Mouse (Mus musculus): ENCODE data around the gene Dynlt3. TPM values are rescaled to one million over a fixed set of nuclear protein-coding genes. Genes with fewer than 3 reads are reported as not detected.
"Not testable (repeated sequence)": the region's sequence is repeated elsewhere in the genome, so short reads cannot be mapped to it uniquely, and the experiment has no call there.

Dynlt3 gene
- 54.9 and 62.3 TPM in 2 replicates for polyA plus RNA-seq (2014; fragmentation: Nextera tagmentation; extraction: Ambion mirVana)

DNA sequence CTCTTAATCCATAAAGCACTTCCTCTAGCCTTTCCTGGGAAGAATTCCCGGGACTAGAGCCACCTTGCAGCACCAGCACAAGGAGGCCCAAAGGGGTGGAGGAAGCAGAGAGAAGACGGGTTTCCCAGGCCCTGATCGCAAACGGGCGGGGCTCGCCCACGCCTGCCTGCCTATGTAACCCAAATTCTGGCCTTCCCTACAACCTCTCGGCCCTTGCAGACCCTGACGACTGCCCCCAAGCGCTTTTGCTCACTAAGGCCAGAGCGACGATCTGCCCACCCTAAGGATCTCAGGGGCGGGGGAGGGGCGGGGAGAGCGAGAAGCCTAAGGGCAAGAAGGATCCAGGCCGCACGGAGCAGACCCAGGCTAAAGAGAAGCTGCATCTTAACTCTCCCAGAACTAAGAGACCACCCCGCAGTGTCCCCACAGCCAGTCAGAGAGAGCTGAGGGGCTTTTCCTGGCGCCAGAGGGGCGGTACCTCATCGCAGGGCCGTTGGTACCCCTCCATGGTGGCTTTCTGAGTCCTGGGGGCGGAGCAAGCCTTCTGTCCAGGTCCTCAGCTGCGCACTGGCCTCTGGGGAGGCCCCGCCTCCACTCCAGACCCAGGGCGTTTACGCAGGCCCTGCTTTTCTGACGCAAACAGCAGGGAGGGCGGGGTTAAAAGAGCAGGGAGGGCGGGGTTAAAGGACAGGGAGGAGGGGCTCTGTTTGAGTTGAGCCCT, at the start of gene Dynlt3:
Gene Dynlt3 (minus strand): TSS at position 613 of the 721 bp plus-strand sequence.
- Histone ChIP-seq H3K27me3 (ENCODE audit: control insufficient read depth, insufficient read depth, low read length) (no peaks in the 10 kb centered on the region), H3K4me3 (ENCODE audit: low read depth, low read length) (peak within 1 kb of the TSS; percentile 46), H3K4me2 (peak within 1 kb of the TSS; percentile 62), H3K4me1 (ENCODE audit: control insufficient read depth, insufficient read depth, low read length) (no peaks in the 10 kb centered on the region), H3K9ac (ENCODE audit: low read depth, low read length) (peak within 1 kb of the TSS; percentile 72), H3K27ac (ENCODE audit: low read depth, low read length) (peak within 1 kb of the TSS; percentile 78), H3K9me3 (replicated peaks; ENCODE audit: control insufficient read depth, low read length) (no peaks in the 10 kb centered on the region), H3K36me3 (ENCODE audit: control insufficient read depth, insufficient read depth, low read length) (no peaks in the 10 kb centered on the region)
- peak; percentile 98 for ATAC-seq (replicated peaks; ENCODE audit: insufficient number of reproducible peaks, low FRiP score, low TSS enrichment)
- WGBS (ENCODE audit: insufficient replicate concordance): 8% methylated on average over 29 of the region's 30 CpGs

DNA sequence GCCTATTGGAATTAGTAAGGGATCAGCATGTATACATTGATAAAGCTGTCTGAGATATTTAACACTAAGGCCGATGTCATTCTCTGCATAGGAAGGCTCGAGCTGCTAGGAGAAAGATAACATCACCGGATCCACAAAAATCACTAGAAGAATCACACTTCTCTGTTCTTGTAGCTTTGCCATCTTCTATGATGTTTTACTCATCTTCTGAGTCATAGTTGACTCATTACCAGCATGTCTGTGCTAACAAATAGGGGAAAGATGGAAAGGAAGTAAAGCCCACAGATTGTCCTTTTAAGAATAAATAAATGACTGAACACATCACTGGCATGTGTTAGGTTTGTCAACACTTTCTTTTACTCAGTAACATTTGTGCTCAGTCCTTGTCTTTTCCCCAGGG, 37.0 kb upstream of the Dynlt3 start:
- 75% methylated on average over 3 of the region's 3 CpGs for WGBS (ENCODE audit: insufficient replicate concordance)
- H3K27me3 ChIP-seq (ENCODE audit: control insufficient read depth, insufficient read depth, low read length): no peaks in the 10 kb centered on the region
- no peak overlapping the region for H3K9ac ChIP-seq (ENCODE audit: low read depth, low read length)
- H3K9me3 ChIP-seq (replicated peaks; ENCODE audit: control insufficient read depth, low read length): no peaks in the 10 kb centered on the region
- no peak for ATAC-seq (replicated peaks; ENCODE audit: insufficient number of reproducible peaks, low FRiP score, low TSS enrichment)
- H3K4me1 ChIP-seq (ENCODE audit: control insufficient read depth, insufficient read depth, low read length): no peaks in the 10 kb centered on the region
- H3K27ac ChIP-seq (ENCODE audit: low read depth, low read length): no peak overlapping the region
- H3K4me2 ChIP-seq: no peak overlapping the region
- H3K36me3 ChIP-seq (ENCODE audit: control insufficient read depth, insufficient read depth, low read length): no peaks in the 10 kb centered on the region
- H3K4me3 ChIP-seq (ENCODE audit: low read depth, low read length): no peak overlapping the region

DNA sequence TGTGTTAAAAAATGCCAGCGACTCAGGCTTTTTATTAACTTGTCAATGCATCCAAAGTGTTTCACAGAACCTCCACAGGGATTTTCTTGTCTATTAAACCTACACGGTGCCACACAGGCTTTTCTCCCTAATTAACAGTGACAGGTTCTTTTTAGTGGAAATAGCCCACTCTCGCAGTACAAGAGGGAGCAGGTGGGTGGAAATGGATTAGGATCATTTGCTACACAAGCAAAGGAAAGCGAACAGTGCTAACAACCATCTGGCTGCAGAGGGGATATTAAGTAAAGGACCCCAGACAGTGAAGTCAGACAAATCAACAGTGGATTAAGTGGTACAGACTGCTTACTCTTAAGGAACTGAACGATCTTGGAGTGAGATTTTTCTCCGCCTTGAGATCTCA, 33.2 kb upstream of the Dynlt3 start:
- no peak for ATAC-seq (replicated peaks; ENCODE audit: insufficient number of reproducible peaks, low FRiP score, low TSS enrichment)
- 74% methylated on average over 6 of the region's 6 CpGs for WGBS (ENCODE audit: insufficient replicate concordance)

DNA sequence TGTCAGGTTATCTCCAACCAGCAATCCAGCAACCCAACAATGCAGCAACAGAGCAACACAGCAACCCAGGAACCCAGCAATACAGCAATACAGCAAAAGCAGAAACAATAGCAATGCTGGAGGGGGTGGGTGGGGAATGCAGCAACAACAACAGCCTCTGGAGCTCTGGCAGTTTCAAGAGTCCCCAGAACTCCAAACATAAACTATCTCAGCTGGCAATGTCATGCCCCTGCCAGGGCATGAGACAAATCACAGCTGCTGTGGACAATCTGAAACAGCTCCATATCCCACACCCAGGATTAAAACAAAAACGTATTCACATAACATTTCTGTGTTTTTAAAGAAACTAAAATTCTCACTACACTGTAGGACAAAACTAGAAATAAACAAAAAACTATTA, 9.2 kb upstream of the Dynlt3 start:
- no peak for ATAC-seq (replicated peaks; ENCODE audit: insufficient number of reproducible peaks, low FRiP score, low TSS enrichment)
- no peaks in the 10 kb centered on the region for H3K27me3 ChIP-seq (ENCODE audit: control insufficient read depth, insufficient read depth, low read length)
- H3K4me3 ChIP-seq (ENCODE audit: low read depth, low read length): no peak overlapping the region
- no peak overlapping the region for H3K9ac ChIP-seq (ENCODE audit: low read depth, low read length)
- WGBS (ENCODE audit: insufficient replicate concordance): 40% methylated on average over 1 of the region's 1 CpGs
- H3K36me3 ChIP-seq (ENCODE audit: control insufficient read depth, insufficient read depth, low read length): no peaks in the 10 kb centered on the region
- H3K4me1 ChIP-seq (ENCODE audit: control insufficient read depth, insufficient read depth, low read length): no peaks in the 10 kb centered on the region
- H3K4me2 ChIP-seq: no peak overlapping the region
- H3K9me3 ChIP-seq (replicated peaks; ENCODE audit: control insufficient read depth, low read length): no peaks in the 10 kb centered on the region
- no peak overlapping the region for H3K27ac ChIP-seq (ENCODE audit: low read depth, low read length)

More for the DNA sequence above, 33.2 kb upstream of the Dynlt3 start:
- Histone ChIP-seq H3K36me3 (ENCODE audit: control insufficient read depth, insufficient read depth, low read length) (no peaks in the 10 kb centered on the region), H3K27me3 (ENCODE audit: control insufficient read depth, insufficient read depth, low read length) (no peaks in the 10 kb centered on the region), H3K4me3 (ENCODE audit: low read depth, low read length) (no peak overlapping the region), H3K9ac (ENCODE audit: low read depth, low read length) (no peak overlapping the region), H3K4me2 (no peak overlapping the region), H3K27ac (ENCODE audit: low read depth, low read length) (no peak overlapping the region), H3K9me3 (replicated peaks; ENCODE audit: control insufficient read depth, low read length) (no peaks in the 10 kb centered on the region), H3K4me1 (ENCODE audit: control insufficient read depth, insufficient read depth, low read length) (no peaks in the 10 kb centered on the region)

DNA sequence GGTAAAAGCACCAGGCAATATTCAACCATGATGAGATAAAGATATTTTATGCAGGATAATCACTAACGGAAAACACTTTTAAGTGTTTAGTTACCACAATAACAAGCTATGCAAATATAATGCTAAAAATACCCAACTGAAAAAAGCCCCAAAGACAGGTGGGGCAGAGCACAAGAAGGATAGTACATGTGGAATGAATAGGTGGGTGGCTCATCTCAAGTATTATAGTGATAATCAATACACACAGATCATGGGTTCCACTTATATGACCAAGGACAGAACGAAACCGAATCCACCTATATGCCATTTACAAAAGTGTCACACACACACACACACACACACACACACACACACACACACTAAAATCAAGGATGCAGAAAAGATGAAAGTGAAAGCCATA, 8.6 kb upstream of the Dynlt3 start:
- no peaks in the 10 kb centered on the region for H3K4me1 ChIP-seq (ENCODE audit: control insufficient read depth, insufficient read depth, low read length)
- whole genome bisulfite sequencing (ENCODE audit: insufficient replicate concordance): 87% methylated on average over 3 of the region's 3 CpGs
- H3K4me2 ChIP-seq: no peak overlapping the region
- H3K27me3 ChIP-seq (ENCODE audit: control insufficient read depth, insufficient read depth, low read length): no peaks in the 10 kb centered on the region
- H3K4me3 ChIP-seq (ENCODE audit: low read depth, low read length): no peak overlapping the region
- no peak for ATAC-seq (replicated peaks; ENCODE audit: insufficient number of reproducible peaks, low FRiP score, low TSS enrichment)
- no peak overlapping the region for H3K27ac ChIP-seq (ENCODE audit: low read depth, low read length)
- no peaks in the 10 kb centered on the region for H3K9me3 ChIP-seq (replicated peaks; ENCODE audit: control insufficient read depth, low read length)
- H3K9ac ChIP-seq (ENCODE audit: low read depth, low read length): no peak overlapping the region
- H3K36me3 ChIP-seq (ENCODE audit: control insufficient read depth, insufficient read depth, low read length): no peaks in the 10 kb centered on the region

DNA sequence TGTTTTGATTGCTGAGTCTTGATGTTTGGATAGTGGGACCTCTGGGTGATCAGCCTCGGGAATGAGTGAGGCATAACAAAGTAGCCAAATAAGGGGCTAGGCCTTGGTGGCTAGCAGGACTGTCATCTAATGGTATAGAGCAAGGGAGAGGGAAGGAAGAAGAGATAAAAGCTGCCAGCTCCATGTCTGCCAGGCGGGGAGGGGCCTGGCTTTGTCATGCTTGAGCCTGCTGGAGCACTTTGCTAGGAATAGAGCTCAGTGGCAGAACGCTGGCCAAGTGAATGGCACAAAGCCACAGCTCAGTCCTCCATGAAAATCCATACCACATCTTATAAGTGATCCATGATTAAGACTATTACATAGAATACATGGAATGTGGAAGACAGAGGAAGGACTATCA, 10.0 kb downstream of the Dynlt3 start:
- H3K27me3 ChIP-seq (ENCODE audit: control insufficient read depth, insufficient read depth, low read length): no peaks in the 10 kb centered on the region
- H3K9me3 ChIP-seq (replicated peaks; ENCODE audit: control insufficient read depth, low read length): no peaks in the 10 kb centered on the region
- no peak overlapping the region for H3K4me3 ChIP-seq (ENCODE audit: low read depth, low read length)
- no peak overlapping the region for H3K4me2 ChIP-seq
- no peak overlapping the region for H3K27ac ChIP-seq (ENCODE audit: low read depth, low read length)
- no peak overlapping the region for H3K9ac ChIP-seq (ENCODE audit: low read depth, low read length)
- H3K36me3 ChIP-seq (ENCODE audit: control insufficient read depth, insufficient read depth, low read length): no peaks in the 10 kb centered on the region
- 46% methylated on average over 3 of the region's 3 CpGs for WGBS (ENCODE audit: insufficient replicate concordance)
- no peak for ATAC-seq (replicated peaks; ENCODE audit: insufficient number of reproducible peaks, low FRiP score, low TSS enrichment)
- no peaks in the 10 kb centered on the region for H3K4me1 ChIP-seq (ENCODE audit: control insufficient read depth, insufficient read depth, low read length)

DNA sequence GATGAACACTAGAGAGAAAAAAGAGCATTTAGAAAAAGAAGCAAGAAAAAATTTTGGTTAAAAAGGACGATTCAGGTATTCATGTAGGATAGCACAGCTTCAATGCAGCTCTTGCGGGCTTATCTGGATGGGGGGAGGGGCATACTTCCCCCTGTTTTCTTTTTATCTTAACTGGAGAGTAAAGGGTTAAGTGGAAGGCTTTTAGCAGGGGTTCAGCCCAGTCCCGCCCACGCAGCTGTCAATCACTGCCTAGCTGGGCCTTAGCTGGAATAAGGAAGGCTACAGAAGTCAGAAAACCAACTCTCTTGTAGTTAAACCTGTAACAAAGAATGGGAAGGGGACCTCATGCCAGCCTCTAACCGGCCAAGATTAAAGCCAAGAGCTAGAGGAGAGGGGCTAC, 22.2 kb downstream of the Dynlt3 start:
- not testable (repeated sequence) for H3K27ac ChIP-seq (ENCODE audit: low read depth, low read length); H3K4me1 ChIP-seq (ENCODE audit: control insufficient read depth, insufficient read depth, low read length); ATAC-seq (replicated peaks; ENCODE audit: insufficient number of reproducible peaks, low FRiP score, low TSS enrichment); H3K27me3 ChIP-seq (ENCODE audit: control insufficient read depth, insufficient read depth, low read length); H3K4me2 ChIP-seq; H3K9ac ChIP-seq (ENCODE audit: low read depth, low read length); H3K9me3 ChIP-seq (replicated peaks; ENCODE audit: control insufficient read depth, low read length); H3K4me3 ChIP-seq (ENCODE audit: low read depth, low read length); H3K36me3 ChIP-seq (ENCODE audit: control insufficient read depth, insufficient read depth, low read length)
- 67% methylated on average over 5 of the region's 5 CpGs for WGBS (ENCODE audit: insufficient replicate concordance)

DNA sequence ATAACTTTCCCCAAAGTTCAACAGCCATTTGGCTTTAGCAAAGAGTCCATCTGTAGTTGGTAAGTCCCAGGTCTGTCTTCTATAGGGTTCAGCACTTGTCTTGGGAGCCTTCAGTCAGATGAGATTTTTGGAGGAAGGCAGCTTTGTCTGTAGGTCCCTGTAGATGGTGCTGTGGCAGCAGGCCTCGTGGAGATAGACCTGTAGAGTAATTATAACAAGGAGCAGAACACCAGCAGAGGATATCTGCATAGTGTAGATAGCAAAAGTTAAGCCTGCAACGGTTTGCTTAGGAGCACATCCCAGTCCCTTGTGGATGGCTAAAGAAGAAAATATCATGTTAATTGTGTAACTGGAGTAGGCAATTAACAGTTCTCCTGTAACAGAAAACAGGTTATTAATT, 22.7 kb downstream of the Dynlt3 start:
- not testable (repeated sequence) for H3K27me3 ChIP-seq (ENCODE audit: control insufficient read depth, insufficient read depth, low read length); H3K9ac ChIP-seq (ENCODE audit: low read depth, low read length); H3K4me3 ChIP-seq (ENCODE audit: low read depth, low read length); H3K4me1 ChIP-seq (ENCODE audit: control insufficient read depth, insufficient read depth, low read length); H3K27ac ChIP-seq (ENCODE audit: low read depth, low read length); H3K36me3 ChIP-seq (ENCODE audit: control insufficient read depth, insufficient read depth, low read length); H3K4me2 ChIP-seq; ATAC-seq (replicated peaks; ENCODE audit: insufficient number of reproducible peaks, low FRiP score, low TSS enrichment); H3K9me3 ChIP-seq (replicated peaks; ENCODE audit: control insufficient read depth, low read length)
- WGBS (ENCODE audit: insufficient replicate concordance): 26% methylated on average over 2 of the region's 2 CpGs
